Mouse (Mus musculus) heart, embryonic 11.5 days (tissue): Measurements from ENCODE around the gene Mrtfa. TPM values are rescaled to one million over a fixed set of nuclear protein-coding genes. Genes with fewer than 3 reads are reported as not detected.

Experiments
- ATAC-seq: fragments of 200-750 bp; cut with Nextera tagmentation; replicated peaks from 2 replicates; pipeline ENCODE4 v1.8.0; 2017; ENCODE audit warnings: moderate library complexity; ENCODE audit not compliant: insufficient number of reproducible peaks, low FRiP score, low TSS enrichment
- H3K27ac ChIP-seq: fragments of 300-500 bp; sonication (generic); 2 replicates; pipeline ENCODE4 v1.5.1; 2014; ENCODE audit warnings: mild to moderate bottlenecking, low read depth, low read length
- H3K27me3 ChIP-seq: fragments of 300-500 bp; sonication (generic); 2 replicates; pipeline ENCODE4 v1.6.1; 2014; ENCODE audit warnings: mild to moderate bottlenecking, low read length, mixed read lengths; ENCODE audit not compliant: control insufficient read depth, insufficient read depth
- H3K36me3 ChIP-seq: fragments of 300-500 bp; sonication (generic); 2 replicates; pipeline ENCODE4 v1.6.1; 2014; ENCODE audit warnings: mild to moderate bottlenecking, low read length, moderate library complexity, mixed read lengths; ENCODE audit not compliant: control insufficient read depth, insufficient read depth
- H3K4me1 ChIP-seq: fragments of 300-500 bp; sonication (generic); 2 replicates; pipeline ENCODE4 v1.6.1; 2014; ENCODE audit warnings: low read length; ENCODE audit not compliant: control insufficient read depth, insufficient read depth
- H3K4me2 ChIP-seq: fragments of 300-500 bp; sonication (generic); 2 replicates; pipeline ENCODE4 v1.6.1; 2014; ENCODE audit warnings: mild to moderate bottlenecking, moderate library complexity
- H3K4me3 ChIP-seq: fragments of 300-500 bp; sonication (generic); 2 replicates; pipeline ENCODE4 v1.5.1; 2014; ENCODE audit warnings: low read depth, low read length
- H3K9ac ChIP-seq: fragments of 300-500 bp; sonication (generic); 2 replicates; pipeline ENCODE4 v1.6.1; 2014; ENCODE audit warnings: mild to moderate bottlenecking, low read depth, low read length, moderate library complexity
- H3K9me3 ChIP-seq: fragments of 300-500 bp; sonication (generic); replicated peaks from 2 replicates; pipeline ENCODE4 v1.6.1; 2016; ENCODE audit warnings: low read length; ENCODE audit not compliant: control insufficient read depth
- WGBS: fragments of 180-500 bp; shearing (Covaris S2); extraction: QIAGEN DNeasy Blood & Tissue Kit; methylation state at CpG from one replicate; pipeline ENCODE4 v1.1.7; 2014; ENCODE audit not compliant: insufficient replicate concordance; 5-methylcytosine and 5-hydroxymethylcytosine counted together
- polyA plus RNA-seq: library from polyadenylated mRNA; unstranded; fragments of >200 nt; fragmentation: Nextera tagmentation; extraction: Ambion mirVana; gene quantifications from 2 replicates; pipeline ENCODE4 v1.2.1, GENCODE M21; 2014

The Mrtfa gene
- polyA plus RNA-seq, 1 experiment from 2014 or later: 20.9 TPM

GRCm38 (mm10) chr15:81098689-81099088 lies 91.9 kb downstream of the Mrtfa start:
- 81% methylated on average over 3 of the region's 3 CpGs for WGBS
- H3K4me1 ChIP-seq: peaks cover 33% of the 10 kb centered on the region
- no peaks in the 10 kb centered on the region for H3K27me3 ChIP-seq

GRCm38 (mm10) chr15:81097896-81098295 lies 92.7 kb downstream of the Mrtfa start:
- H3K9me3 ChIP-seq: no peaks in the 10 kb centered on the region
- H3K4me1 ChIP-seq: peaks cover 26% of the 10 kb centered on the region
- H3K36me3 ChIP-seq: no peaks in the 10 kb centered on the region
- H3K27me3 ChIP-seq: no peaks in the 10 kb centered on the region
- ATAC-seq: no peak
- no peak overlapping the region for H3K9ac ChIP-seq
- no peak overlapping the region for H3K27ac ChIP-seq
- no peak overlapping the region for H3K4me3 ChIP-seq
- WGBS: 75% methylated on average over 6 of the region's 6 CpGs
- no peak overlapping the region for H3K4me2 ChIP-seq

More at GRCm38 (mm10) chr15:81098689-81099088, 91.9 kb downstream of the Mrtfa start:
- H3K9me3 ChIP-seq: no peaks in the 10 kb centered on the region
- no peaks in the 10 kb centered on the region for H3K36me3 ChIP-seq
- no peak overlapping the region for H3K9ac ChIP-seq
- no peak for ATAC-seq
- no peak overlapping the region for H3K27ac ChIP-seq
- H3K4me2 ChIP-seq: no peak overlapping the region
- H3K4me3 ChIP-seq: no peak overlapping the region

GRCm38 (mm10) chr15:81097456-81097855 lies 93.1 kb downstream of the Mrtfa start:
- Histone ChIP-seq H3K4me2 (no peak overlapping the region), H3K4me3 (no peak overlapping the region), H3K27ac (peak overlapping the region; percentile 67), H3K9me3 (no peaks in the 10 kb centered on the region), H3K9ac (no peak overlapping the region), H3K36me3 (no peaks in the 10 kb centered on the region), H3K4me1 (peaks cover 23% of the 10 kb centered on the region), H3K27me3 (no peaks in the 10 kb centered on the region)
- ATAC-seq: no peak
- 28% methylated on average over 4 of the region's 4 CpGs for WGBS

- no peak for ATAC-seq
- H3K27ac ChIP-seq: no peak overlapping the region
- H3K4me1 ChIP-seq: peaks cover 23% of the 10 kb centered on the region
- no peak overlapping the region for H3K4me2 ChIP-seq
- H3K4me3 ChIP-seq: no peak overlapping the region
- WGBS: 54% methylated on average over 7 of the region's 7 CpGs
- H3K27me3 ChIP-seq: no peaks in the 10 kb centered on the region
- H3K9me3 ChIP-seq: no peaks in the 10 kb centered on the region
- no peaks in the 10 kb centered on the region for H3K36me3 ChIP-seq
- no peak overlapping the region for H3K9ac ChIP-seq
Observed at GRCm38 (mm10) chr15:81096329-81097055, 94.1 kb downstream of the Mrtfa start.

GRCm38 (mm10) chr15:81093032-81093431 lies 97.5 kb downstream of the Mrtfa start:
- no peak for ATAC-seq
- Histone ChIP-seq H3K27ac (no peak overlapping the region), H3K4me1 (peaks cover 20% of the 10 kb centered on the region), H3K9ac (no peak overlapping the region), H3K27me3 (no peaks in the 10 kb centered on the region), H3K9me3 (no peaks in the 10 kb centered on the region), H3K36me3 (no peaks in the 10 kb centered on the region), H3K4me3 (no peak overlapping the region), H3K4me2 (no peak overlapping the region)
- 92% methylated on average over 4 of the region's 4 CpGs for WGBS

- 77% methylated on average over 9 of the region's 9 CpGs for WGBS
- no peak overlapping the region for H3K9ac ChIP-seq
- H3K4me2 ChIP-seq: no peak overlapping the region
- no peaks in the 10 kb centered on the region for H3K36me3 ChIP-seq
- H3K27ac ChIP-seq: no peak overlapping the region
- H3K4me1 ChIP-seq: peaks cover 11% of the 10 kb centered on the region
- H3K4me3 ChIP-seq: no peak overlapping the region
- no peak for ATAC-seq
- H3K27me3 ChIP-seq: no peaks in the 10 kb centered on the region
- no peaks in the 10 kb centered on the region for H3K9me3 ChIP-seq
Observed at GRCm38 (mm10) chr15:81091718-81092117, 98.8 kb downstream of the Mrtfa start.

GRCm38 (mm10) chr15:81087529-81087928 lies 103.0 kb downstream of the Mrtfa start:
- no peak overlapping the region for H3K27ac ChIP-seq
- no peak overlapping the region for H3K4me3 ChIP-seq
- no peaks in the 10 kb centered on the region for H3K27me3 ChIP-seq
- H3K4me2 ChIP-seq: no peak overlapping the region
- H3K4me1 ChIP-seq: peaks cover 7% of the 10 kb centered on the region
- WGBS: 77% methylated on average over 7 of the region's 7 CpGs
- no peaks in the 10 kb centered on the region for H3K9me3 ChIP-seq
- no peaks in the 10 kb centered on the region for H3K36me3 ChIP-seq
- no peak overlapping the region for H3K9ac ChIP-seq
- ATAC-seq: no peak

GRCm38 (mm10) chr15:81086644-81087480 lies 103.7 kb downstream of the Mrtfa start:
- no peaks in the 10 kb centered on the region for H3K27me3 ChIP-seq
- WGBS: 77% methylated on average over 8 of the region's 8 CpGs
- no peak for ATAC-seq
- H3K4me2 ChIP-seq: no peak overlapping the region
- H3K9ac ChIP-seq: no peak overlapping the region
- H3K9me3 ChIP-seq: no peaks in the 10 kb centered on the region
- no peaks in the 10 kb centered on the region for H3K36me3 ChIP-seq
- peaks cover 7% of the 10 kb centered on the region for H3K4me1 ChIP-seq
- no peak overlapping the region for H3K4me3 ChIP-seq
- peak overlapping the region; percentile 50 for H3K27ac ChIP-seq
